Mouse (Mus musculus) lung, postnatal 4 days (tissue): ENCODE measurements around the gene Mroh2a.
A peak's percentile ranks its signal among the peaks of the same experiment; 100 is the strongest.

Experiments
- DNase-seq, 2 experiments: peaks; one replicate each; pipeline ENCODE4 v3.0.0; 2021

The Mroh2a gene

DNA sequence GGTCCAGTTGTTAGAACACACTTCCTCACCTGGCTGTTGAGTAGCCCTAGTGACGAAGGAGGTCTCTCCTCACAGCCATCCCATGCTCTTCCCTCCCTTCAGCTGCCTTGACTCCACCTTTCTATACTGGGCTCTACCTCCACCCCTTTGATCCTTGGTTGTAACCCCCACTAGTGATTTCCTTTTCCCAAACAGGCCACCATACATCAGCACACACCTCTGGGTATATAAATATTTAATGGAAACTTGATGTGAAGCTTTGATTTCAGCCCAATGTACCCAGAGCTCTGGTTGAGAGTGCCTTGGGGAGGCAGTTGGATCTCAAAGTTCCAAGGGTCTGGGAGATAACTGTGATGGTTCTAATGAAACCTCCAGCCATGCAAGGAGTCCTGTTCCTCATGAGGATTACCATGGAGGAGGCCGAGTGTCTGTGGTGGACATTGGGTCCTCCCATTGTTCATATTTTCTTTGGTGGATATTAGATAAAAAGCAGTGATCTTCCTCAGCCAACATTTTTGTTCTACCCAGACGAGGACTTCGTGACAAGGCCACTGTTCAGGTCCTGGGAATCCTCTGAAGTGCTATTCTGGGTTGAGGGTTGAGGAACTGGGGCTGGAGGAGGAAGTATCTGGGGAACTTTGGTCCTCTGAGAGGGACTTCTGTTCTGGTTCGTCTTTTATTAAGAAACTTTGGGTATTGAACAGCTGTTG is at the start of gene Mroh2a:
TSS of gene Mroh2a (plus strand) at position 317 of the 710 bp plus-strand sequence.
- peak; percentile 15 to 23 for DNase-seq

DNA sequence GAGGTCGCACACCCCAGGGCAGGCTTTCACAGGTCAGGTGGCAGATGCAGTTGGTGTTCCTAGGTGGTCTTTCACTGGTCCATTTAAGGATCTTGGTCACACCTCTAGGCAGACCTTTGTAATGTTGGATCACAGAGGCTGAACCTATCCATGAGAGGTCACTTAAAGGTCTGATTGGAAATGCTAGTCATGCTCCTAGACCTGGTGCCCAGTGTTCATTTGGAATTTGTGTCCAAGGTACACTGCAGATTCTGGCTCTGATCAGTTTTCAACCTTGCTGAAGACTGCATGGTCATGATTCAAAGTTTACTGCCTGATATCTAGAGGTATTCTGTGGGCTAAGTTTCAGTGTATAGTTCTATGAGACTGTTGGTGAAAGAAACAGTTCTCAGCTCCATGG is 47.1 kb upstream of the Mroh2a start:
- DNase-seq = no peak

DNA sequence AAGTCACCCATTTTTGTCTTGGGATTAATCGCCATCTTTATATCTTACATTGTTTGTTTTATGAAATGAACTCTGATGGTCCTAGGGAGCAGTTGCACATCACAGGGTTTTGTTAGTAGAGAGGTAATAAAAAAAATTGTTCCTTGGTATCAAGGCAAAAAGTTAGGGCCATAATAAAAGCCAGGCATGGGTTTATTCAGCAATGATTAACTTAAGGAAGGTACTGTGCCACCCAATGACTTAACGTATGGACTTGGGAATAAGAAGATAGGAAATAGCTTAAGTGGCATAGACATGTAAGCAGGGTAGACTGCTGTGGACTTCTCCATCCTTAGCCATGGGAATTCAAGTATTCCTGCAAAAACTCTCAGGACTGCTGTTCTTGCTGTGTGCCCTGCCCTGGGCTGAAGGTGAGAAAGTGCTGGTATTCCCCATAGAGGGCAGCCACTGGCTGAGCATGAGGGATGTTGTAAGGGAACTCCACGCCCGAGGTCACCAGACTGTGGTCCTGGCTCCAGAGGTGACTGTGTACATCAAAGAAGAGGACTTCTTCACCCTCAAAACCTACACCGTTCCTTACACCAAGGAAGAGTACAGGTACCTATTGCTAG is 40.4 kb upstream of the Mroh2a start:
- no peak for DNase-seq

DNA sequence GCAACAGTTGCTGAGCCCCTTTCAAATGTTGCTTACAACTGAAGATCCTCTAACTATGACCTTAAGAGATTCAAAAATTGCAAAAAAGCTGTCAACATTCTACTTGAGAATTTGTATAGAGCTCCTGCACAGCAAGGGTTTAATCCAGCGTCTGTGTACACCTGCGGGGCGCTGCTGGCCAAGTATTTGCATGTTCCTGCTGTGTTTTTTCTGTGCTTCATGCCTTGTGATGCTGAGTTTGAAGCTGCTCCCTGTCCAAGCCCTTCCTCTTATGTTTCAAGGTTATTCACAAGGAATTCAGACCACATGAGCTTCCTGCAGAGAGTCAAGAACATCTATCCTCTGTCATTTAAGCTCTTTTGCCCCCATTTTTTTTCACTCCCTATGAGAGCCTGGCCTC is 34.6 kb upstream of the Mroh2a start:
- DNase-seq = no peak

DNA sequence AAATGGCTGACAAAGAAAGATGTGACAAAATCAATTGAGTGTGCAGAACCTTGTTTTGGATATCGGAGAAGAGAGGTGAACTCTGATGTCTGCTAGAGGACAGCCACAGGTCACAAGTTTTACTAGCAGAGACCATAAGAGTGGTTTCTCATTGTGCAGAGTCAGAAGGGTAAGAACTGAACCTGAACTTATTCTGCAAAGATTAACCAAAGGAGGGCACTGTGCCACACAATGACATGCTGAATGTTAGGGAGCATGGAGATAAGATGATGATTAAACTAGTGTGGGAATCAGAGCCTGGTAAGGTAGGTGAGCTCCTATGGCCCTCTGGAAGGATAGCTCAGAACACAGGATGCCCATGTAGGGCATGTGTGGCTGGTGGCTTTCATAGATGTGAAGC is 31.1 kb upstream of the Mroh2a start:
- DNase-seq = no peak

DNA sequence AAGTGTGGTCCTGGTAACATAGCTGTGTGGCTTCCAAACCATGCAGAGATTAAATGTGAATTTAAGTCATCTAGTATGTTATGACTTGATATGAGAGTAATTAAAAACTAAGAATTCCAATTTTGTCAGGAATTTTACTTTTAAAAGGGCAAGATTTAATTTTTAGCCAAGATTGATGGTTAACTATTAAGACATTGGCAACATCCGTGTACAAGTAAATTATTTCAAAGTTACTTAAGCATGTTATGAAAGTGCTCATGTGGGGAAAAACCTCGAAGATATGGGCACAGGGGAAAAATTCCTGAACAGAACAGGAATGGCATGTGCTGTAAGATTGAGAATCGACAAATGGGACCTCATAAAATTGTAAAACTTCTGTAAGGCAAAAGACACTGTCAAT is 29.3 kb upstream of the Mroh2a start:
- no peak for DNase-seq

DNA sequence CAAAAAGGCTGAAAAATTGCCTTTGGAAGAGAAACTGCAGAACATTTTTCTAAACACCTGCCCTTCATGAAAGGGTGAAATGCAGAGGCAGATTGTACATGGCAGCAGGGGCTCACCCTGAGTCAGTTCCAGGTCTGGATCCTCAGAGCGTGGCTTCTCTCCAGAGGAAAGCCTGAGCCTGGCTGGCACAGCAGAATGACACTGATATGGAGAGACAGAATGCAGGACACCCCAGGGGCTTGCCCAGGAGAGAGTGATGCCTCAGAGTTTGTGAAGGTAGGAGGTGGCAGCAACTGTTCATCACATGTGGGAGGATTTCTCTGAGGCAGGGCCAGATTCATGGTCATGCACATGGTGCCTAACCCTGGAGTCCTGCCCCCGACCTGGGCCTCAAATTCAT is 26.8 kb upstream of the Mroh2a start:
- DNase-seq = no peak

DNA sequence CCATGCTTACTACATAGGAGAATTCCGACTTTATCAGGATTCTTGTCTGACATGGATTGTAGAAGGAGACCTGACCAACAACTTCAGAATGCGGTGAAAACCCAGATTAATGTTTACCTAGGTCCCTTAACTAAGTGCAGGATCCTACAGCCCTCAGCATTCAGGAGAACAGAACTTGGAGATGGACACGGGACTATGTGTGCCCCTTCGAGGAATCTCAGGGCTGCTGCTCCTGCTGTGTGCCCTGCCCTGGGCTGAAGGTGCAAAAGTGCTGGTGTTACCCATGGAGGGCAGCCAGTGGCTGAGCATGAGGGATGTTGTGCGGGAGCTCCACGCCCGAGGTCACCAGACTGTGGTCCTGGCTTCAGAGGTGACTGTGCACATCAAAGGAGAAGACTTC is 26.3 kb upstream of the Mroh2a start, which contains the start of gene Ugt1a2:
TSS of gene Ugt1a2 (plus strand) at position 146 of the 400 bp plus-strand sequence.
- DNase-seq = no peak

DNA sequence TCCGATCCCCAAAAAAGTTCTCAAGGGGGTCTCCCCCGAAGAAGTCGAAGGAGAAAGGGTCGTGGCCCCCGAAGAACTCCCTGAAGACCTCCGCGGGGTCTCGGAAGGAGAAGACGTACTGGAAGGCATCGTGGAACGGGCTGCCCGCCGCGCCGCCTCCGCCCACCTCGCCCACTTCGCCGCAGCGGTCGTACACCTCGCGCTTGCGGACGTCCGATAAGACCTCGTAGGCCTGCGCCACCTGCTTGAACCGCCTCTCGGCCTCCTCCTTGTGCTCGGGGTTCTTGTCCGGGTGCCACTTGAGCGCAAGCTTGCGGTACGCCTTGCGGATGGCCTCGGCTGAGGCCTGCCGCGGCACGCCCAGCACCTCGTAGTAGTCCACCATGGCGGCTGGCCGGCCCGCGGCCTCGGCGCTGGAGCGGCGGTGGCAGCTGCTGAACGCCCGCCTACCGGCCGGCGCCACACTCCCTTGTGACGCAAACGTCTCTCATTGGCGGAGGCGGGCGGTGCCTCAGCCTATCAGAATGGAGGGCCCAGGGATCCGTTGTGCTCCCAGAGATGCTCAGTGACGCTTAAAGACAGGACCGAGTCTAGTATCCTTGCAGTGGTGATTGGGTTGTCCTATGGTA is 21.4 kb upstream of the Mroh2a start, which contains the start of gene Dnajb3:
TSS of gene Dnajb3 (minus strand) at position 489 of the 629 bp plus-strand sequence.
- DNase-seq = peak; percentile 83 to 87

DNA sequence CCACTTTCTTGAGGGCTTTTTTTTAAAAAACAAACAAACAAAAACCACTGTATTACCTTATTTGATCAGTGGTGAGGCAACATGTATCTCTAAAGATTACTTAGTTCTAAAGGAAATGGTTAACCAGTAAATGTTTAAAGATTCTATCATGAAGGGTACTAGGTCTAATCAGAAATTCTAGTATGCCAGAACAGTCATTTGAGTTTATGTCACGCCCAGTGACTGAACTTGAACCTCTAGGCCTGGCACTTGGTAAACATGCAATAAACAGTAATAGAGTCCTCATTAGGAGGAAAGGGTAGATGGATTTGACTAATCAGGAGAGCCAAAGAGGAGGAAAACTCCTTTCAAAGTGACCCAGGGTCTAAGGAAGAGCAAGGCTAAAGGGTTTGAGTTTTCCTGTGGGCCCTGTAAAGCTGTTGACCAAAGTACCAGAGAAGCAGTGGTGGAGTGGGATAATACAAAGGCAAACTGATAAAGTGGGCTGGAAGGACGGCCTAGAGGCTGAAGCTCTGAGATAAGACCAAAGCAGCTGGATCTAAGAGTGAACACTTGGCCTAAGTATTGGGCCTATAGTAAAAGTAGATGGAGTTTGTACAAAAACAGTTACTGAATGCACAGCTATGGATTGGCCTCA is 19.8 kb upstream of the Mroh2a start:
- DNase-seq = no peak

DNA sequence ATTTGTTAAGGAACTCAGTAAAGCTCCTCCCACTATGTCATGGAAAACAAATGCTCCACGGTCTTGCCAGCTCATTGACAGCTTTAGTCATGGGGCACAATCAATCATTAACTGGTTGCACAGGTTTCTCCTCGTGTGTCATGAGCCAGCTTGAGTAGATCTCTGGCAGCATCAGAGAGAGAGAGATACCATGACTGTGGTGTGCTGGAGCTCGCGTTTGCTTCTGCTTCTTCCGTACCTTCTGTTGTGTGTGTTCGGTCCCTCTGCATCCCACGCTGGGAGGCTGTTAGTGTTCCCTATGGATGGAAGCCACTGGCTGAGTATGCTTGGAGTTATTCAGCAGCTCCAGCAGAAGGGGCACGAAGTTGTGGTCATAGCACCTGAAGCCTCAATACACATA is 15.0 kb upstream of the Mroh2a start, which contains the start of gene Ugt1a1:
TSS of gene Ugt1a1 (plus strand) at position 148 of the 400 bp plus-strand sequence.
- peak in 1 of 2 experiments; percentile 8 for DNase-seq

DNA sequence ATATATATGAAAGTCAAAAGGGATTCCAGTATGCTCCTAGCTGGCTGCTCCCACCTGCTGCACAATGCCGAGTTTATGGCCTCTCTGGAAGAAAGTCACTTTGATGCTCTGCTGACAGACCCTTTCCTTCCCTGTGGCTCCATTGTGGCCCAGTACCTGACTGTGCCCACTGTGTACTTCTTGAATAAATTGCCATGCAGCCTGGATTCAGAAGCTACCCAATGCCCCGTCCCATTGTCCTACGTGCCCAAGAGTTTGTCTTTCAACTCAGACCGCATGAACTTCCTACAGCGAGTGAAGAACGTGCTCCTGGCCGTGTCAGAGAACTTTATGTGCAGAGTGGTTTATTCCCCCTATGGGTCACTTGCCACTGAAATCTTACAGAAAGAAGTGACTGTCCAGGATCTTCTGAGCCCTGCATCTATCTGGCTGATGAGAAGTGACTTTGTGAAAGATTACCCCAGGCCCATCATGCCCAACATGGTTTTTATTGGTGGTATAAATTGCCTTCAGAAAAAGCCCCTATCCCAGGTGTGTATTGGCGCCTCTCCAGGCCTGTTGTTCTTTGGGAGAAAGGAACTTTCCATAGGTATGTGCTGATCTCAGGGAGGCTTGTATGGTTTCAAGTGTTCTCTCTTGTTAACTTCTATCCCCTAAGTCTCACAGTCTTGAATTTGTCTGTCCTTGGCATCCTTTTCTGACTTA is 14.3 kb upstream of the Mroh2a start:
- peak in 1 of 2 experiments; percentile 7 for DNase-seq

DNA sequence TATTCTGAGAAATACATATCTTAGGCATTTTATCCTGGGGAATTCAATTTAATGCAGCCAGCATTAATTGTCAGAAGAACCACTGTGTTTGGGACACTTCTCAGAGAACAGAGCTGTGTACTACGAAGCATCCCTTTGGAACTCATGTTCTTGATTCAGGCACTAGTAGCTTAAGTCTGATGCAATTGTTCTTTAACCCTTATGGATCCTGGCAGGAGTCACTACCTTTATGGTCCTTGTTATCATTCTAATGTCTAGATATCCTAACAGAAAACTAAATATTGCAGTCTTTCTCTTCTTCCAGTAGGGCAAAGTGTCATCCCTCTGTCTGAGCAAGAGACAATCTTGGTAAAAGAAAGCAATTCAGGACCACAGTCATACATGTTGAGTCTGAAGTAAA is 13.7 kb upstream of the Mroh2a start:
- no peak for DNase-seq

DNA sequence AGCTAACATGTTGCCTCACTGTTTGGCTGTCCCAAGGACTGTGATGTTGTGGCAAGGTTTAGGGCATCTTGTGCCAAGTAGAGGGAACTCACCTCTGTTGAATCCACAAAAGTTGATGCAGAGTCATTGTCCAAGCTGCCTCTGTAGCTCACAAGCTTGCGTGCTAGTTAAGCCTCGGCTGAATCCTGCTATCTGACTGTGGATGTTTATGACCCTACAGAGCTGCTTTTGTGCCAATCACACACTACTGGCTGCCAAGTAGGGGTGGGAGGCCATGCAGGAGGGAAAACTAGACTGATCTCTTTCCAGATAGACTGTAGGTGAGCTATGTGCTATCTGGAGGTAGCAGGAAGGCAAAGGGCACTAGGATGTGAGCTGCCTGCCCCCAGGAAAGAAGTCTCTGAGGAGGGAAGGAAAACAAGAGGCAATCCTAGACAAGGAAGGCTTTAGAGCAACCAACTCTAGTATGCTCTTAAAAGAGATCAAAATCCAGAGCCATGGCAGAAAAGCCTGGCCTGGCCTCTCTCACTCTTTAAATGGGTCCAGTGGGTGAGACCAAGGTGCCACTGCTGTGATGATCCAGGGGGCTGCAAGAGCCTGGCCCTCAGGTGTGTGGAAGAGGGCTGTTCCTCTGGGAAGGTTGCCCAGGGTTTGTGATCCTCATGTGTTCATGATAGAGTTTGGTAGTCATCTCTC is 12.9 kb upstream of the Mroh2a start:
- peak; percentile 22 to 32 for DNase-seq

DNA sequence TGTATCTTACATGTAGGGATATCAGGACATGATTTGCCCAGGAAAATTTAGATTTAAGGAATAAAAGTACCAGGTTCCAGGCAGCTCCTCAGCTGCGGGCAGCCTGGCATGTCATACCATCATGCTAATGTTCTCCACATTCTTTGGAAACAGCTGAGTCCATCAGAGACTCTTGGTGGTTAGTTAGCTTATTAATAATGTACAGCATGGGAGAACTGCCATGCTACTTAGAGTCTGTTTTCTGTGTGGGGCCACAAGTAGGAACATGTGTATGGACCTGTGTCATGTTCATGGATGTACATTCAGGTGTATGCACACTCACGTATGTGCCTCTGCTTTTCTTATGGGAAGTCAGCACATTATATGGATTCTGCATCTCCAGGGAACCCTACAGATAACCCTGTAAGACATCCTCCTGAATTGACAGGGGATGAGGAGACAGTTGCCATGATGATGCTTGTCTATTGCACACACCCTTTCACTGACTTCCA is 12.3 kb upstream of the Mroh2a start:
- DNase-seq = peak in 1 of 2 experiments; percentile 7

DNA sequence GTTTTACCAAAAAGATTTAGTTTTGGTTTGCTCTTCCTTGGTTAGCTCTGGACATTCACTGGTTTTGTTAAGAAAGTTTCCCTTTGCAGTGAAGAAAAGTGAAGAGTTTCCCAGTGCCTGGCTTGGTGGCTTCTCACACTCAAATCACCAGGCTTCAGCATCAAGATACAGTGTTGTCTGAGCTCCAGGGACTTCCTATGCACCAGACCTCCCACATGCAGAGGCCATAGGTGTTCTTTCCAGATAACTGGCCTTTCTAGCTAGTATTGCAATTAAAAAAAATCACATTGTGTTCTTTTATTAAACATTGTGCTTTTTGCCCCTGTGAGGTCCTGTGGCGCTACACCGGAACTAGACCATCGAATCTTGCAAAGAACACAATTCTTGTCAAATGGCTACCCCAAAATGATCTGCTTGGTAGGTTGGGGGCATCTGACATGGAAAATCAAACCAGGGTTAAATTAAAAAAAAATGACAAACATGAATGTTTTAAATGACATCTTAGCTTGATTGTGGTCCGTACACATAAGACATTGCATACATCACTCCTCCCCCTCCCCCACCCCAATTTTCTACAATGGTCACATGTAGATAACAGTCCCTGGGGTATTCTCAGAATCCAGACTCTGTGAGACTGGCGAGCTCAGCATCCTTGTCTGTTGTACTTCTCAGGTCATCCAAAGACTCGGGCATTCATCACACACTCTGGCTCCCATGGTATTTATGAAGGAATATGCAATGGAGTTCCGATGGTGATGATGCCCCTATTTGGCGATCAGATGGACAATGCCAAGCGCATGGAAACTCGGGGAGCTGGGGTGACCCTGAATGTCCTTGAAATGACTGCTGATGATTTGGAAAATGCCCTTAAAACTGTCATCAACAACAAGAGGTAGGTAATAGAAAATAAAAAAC is 11.1 kb upstream of the Mroh2a start:
- peak in 1 of 2 experiments; percentile 6 for DNase-seq

DNA sequence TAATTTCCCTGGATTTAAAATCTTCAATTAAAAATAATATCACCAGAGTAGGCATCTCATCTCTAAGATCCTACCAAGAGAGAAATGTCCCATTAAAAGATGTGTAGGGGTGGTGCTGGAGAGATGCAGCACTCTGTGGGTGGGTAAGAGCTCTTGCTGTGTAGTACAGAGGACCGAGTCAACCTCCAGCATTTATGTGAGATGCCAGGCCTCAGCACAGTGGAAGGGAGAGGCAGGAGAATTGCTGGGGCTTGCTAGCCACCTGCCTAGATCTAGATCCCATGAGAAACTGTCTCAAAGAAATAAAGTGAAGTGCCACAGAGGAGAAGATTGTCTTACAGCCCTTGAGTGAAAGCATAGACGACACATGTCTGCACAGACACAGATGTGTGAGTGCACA is 10.2 kb upstream of the Mroh2a start:
- peak in 1 of 2 experiments; percentile 4 for DNase-seq

DNA sequence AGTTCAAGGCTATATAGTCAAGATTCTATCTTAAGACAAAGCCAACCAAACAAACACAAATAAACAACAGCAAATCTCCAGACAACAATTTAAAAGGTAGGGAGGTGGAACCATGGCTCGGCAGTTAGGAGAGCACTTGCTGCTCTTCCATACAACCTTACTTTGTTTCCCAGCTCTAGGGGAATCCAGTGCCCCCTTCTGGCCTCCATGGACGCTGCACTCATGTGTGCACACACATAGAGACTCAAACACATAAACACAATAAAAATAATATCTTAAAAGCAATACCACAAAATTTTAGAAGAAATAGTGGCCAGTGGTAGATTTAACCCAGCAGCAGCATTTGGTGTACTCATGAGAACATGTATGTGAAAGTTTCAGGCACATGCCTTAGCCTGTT is 9.6 kb upstream of the Mroh2a start:
- peak in 1 of 2 experiments; percentile 4 for DNase-seq

DNA sequence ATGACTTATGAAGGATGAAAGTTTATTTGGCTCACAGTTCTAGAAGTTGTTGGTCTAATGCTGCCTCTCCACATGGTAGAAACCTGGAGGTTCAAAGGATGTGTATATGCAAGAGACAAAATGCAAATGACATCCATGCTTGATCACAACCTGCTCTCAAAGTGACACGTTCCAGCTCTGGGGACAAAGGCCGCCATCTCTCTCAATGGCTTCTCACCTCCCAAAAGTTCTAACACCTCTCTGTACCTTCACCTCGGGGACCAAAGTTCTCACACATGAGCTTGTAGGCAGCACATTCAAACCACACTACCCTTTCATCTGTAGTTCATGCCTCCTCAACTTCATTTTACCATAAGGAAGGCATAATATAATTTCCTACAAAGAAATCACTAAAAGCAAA is 9.2 kb upstream of the Mroh2a start:
- DNase-seq = peak in 1 of 2 experiments; percentile 5

DNA sequence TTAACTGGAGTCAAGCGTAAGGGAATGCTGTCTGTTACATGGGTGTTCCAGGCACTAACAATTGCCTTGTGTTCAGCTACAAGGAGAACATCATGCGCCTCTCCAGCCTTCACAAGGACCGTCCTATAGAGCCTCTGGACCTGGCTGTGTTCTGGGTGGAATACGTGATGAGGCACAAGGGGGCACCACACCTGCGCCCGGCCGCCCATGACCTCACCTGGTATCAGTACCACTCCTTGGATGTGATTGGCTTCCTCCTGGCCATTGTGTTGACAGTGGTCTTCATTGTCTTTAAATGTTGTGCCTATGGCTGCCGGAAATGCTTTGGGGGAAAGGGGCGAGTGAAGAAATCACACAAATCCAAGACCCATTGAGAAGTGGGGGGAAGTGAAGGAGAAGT is 8.7 kb upstream of the Mroh2a start:
- peak; percentile 23 to 36 for DNase-seq

DNA sequence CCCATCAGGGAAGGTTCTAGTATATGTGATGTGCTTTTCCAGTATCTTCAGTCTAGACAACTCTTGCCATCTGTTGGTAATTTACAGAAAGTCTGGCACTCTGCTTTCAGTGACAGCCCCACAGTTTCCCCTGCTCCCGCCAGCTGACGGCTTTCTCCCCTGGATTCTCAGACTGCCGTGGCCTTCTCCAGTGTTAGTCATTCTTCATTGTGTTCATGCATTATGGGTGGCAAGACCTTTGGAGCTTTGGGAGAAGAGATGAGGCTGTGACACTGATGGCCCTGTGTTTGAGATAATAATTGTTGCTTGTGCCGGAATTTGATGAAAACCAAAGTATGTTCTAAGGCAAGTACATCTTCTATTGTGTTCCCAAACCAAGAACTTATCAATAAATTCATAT is 8.2 kb upstream of the Mroh2a start:
- no peak for DNase-seq
